Mouse (Mus musculus) liver, adult (tissue): ENCODE data around the gene Gtpbp6.

Experiments
- GATA4 ChIP-seq: IDR thresholded peaks from 2 replicates; pipeline ENCODE4 v1.6.1; 2014; ENCODE audit warnings: mild to moderate bottlenecking, low read length; ENCODE audit not compliant: insufficient replicate concordance

Gene Gtpbp6

GRCm38 (mm10) chr5:110057637-110058408 lies 50.2 kb downstream of the Gtpbp6 start:
- TF ChIP-seq GATA4: no peak
